In the genomic region with DNA sequence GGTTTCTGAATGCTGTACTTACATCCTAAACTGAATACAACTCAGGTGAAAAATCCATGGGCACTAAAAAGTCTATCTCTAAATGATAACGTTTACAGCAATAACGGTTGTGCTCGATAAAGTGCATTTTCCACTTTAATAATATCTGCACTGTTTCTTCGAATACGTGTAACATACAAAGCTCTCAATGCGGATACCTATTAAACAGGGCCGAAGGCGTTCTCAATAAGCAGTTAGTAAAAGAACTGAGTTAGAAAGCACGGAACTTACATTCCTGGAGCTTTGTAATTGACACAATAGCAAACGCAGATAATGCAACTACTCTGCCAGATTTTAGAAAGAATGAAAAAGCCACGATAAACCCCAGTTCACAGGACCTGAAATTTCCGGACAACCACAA, we compare ENCODE assay signal across 8 mouse cellular contexts.
A peak's percentile ranks its signal among the peaks of the same experiment; 100 is the strongest.
DNase-seq lines count a peak whose midpoint lies in the region; ATAC-seq lines count a peak whose summit lies in the region.

No protein-coding gene starts in this region.

- H3K4me2 ChIP-seq in neural tube, embryonic 11.5 days (ENCODE audit: low read depth): peak overlapping the region; percentile 46
- H3K4me2 ChIP-seq in forebrain, embryonic 13.5 days: peak overlapping the region; percentile 59
- H3K4me2 ChIP-seq in liver, embryonic 13.5 days: peak overlapping the region; percentile 66
- H3K4me2 ChIP-seq in stomach, embryonic 16.5 days (ENCODE audit: low read depth, low read length): peak overlapping the region; percentile 80

- no peaks in the 10 kb centered on the region for H3K4me1 ChIP-seq in neural tube, embryonic 11.5 days (ENCODE audit: control insufficient read depth, insufficient read depth, low read length)
- H3K4me1 ChIP-seq in forebrain, embryonic 13.5 days: peaks cover 9% of the 10 kb centered on the region
- H3K4me1 ChIP-seq in liver, embryonic 13.5 days (replicated peaks): peaks cover 4% of the 10 kb centered on the region
- H3K4me1 ChIP-seq in stomach, embryonic 16.5 days (ENCODE audit: control insufficient read depth, insufficient read depth, low read length): no peaks in the 10 kb centered on the region

- ATAC-seq in neural tube, embryonic 11.5 days (ENCODE audit: insufficient read depth, low FRiP score, low TSS enrichment): no peak
- no peak; the same call in 1 of the 2 replicates for ATAC-seq in forebrain, embryonic 13.5 days
- ATAC-seq in liver, embryonic 13.5 days (ENCODE audit: low read depth): 0 out of 2 replicates have a peak, but pooled peaks have one; percentile 8
- ATAC-seq in stomach, embryonic 16.5 days (ENCODE audit: insufficient read depth, low FRiP score): no peak

- peaks cover 8% of the 10 kb centered on the region; the same call in 1 of the 2 replicates for H3K36me3 ChIP-seq in neural tube, embryonic 11.5 days (ENCODE audit: control insufficient read depth, insufficient read depth, low read length)
- peaks cover 18% of the 10 kb centered on the region for H3K36me3 ChIP-seq in forebrain, embryonic 13.5 days (ENCODE audit: poor library complexity, severe bottlenecking)
- H3K36me3 ChIP-seq in liver, embryonic 13.5 days: no peaks in the 10 kb centered on the region
- 0 out of 2 replicates have a peak, but pooled peaks cover 4% of the 10 kb centered on the region for H3K36me3 ChIP-seq in stomach, embryonic 16.5 days (ENCODE audit: control insufficient read depth, insufficient read depth, low read length)

- H3K4me3 ChIP-seq in neural tube, embryonic 11.5 days (ENCODE audit: low read depth, low read length): peak overlapping the region; percentile 60
- peak overlapping the region; percentile 64 for H3K4me3 ChIP-seq in forebrain, embryonic 13.5 days
- peak overlapping the region; percentile 65 for H3K4me3 ChIP-seq in liver, embryonic 13.5 days (replicated peaks)
- H3K4me3 ChIP-seq in stomach, embryonic 16.5 days (replicated peaks; ENCODE audit: low read length): peak overlapping the region; percentile 78

- H3K9ac ChIP-seq in neural tube, embryonic 11.5 days (ENCODE audit: low read length): peak overlapping the region; percentile 74
- H3K9ac ChIP-seq in forebrain, embryonic 13.5 days: peak overlapping the region; percentile 77
- peak overlapping the region; percentile 62 for H3K9ac ChIP-seq in liver, embryonic 13.5 days
- H3K9ac ChIP-seq in stomach, embryonic 16.5 days (ENCODE audit: low read length): peak overlapping the region; percentile 80

- H3K27me3 ChIP-seq in neural tube, embryonic 11.5 days (ENCODE audit: control insufficient read depth, insufficient read depth, low read length): no peaks in the 10 kb centered on the region
- no peaks in the 10 kb centered on the region for H3K27me3 ChIP-seq in forebrain, embryonic 13.5 days
- H3K27me3 ChIP-seq in liver, embryonic 13.5 days: no peaks in the 10 kb centered on the region
- no peaks in the 10 kb centered on the region for H3K27me3 ChIP-seq in stomach, embryonic 16.5 days (ENCODE audit: control insufficient read depth, insufficient read depth, low read length)

- peak overlapping the region; percentile 72 for H3K27ac ChIP-seq in neural tube, embryonic 11.5 days (ENCODE audit: low read depth, low read length)
- peak overlapping the region; percentile 85 for H3K27ac ChIP-seq in forebrain, embryonic 13.5 days
- H3K27ac ChIP-seq in liver, embryonic 13.5 days: peak overlapping the region; percentile 10; the same call in 1 of the 2 replicates
- H3K27ac ChIP-seq in stomach, embryonic 16.5 days (ENCODE audit: low read length): peak overlapping the region; percentile 80

- 15% methylated on average over 12 of the region's 12 CpGs for WGBS in neural tube, embryonic 11.5 days
- 11% methylated on average over 12 of the region's 12 CpGs for WGBS in forebrain, embryonic 13.5 days
- 5% methylated on average over 12 of the region's 12 CpGs for WGBS in liver, embryonic 13.5 days (ENCODE audit: insufficient replicate concordance)
- WGBS in stomach, embryonic 16.5 days: 6% methylated on average over 12 of the region's 12 CpGs

- no peak for DNase-seq in neural tube, embryonic 11.5 days (ENCODE audit: low spot score)
- no peak for DNase-seq in neural tube, embryonic 10.5 days (ENCODE audit: extremely low spot score, low spot score)
- no peak for DNase-seq in liver, embryonic 13.5 days
- DNase-seq in adipocyte (ENCODE audit: low spot score): no peak
- DNase-seq in cerebellum, postnatal 36 days: no peak
- DNase-seq in urinary bladder, postnatal 36 days (ENCODE audit: low spot score in 2 of 2): no peak

- H3K9me3 ChIP-seq in neural tube, embryonic 11.5 days (ENCODE audit: control insufficient read depth, low read length): peaks cover 2% of the 10 kb centered on the region; the same call in 1 of the 2 replicates
- H3K9me3 ChIP-seq in forebrain, embryonic 13.5 days (replicated peaks): peaks cover 23% of the 10 kb centered on the region
- H3K9me3 ChIP-seq in liver, embryonic 13.5 days (replicated peaks): no peaks in the 10 kb centered on the region
- 0 out of 2 replicates have a peak, but pooled peaks cover 2% of the 10 kb centered on the region for H3K9me3 ChIP-seq in stomach, embryonic 16.5 days (replicated peaks; ENCODE audit: control insufficient read depth, low read length)

Comparison
In these comparisons a context has a peak if more than half of its experiments do, and no peak if none do; other contexts are left out.
1. H3K27ac ChIP-seq: peak in every context shown above with its lines; median percentile 85 in forebrain, embryonic 13.5 days; 80 in stomach, embryonic 16.5 days; 72 in neural tube, embryonic 11.5 days; 10 in liver, embryonic 13.5 days.